Mouse (Mus musculus) urinary bladder, postnatal 36 days (tissue): ENCODE measurements around the gene Tekt5.

ENCODE experiments used
- DNase-seq, 2 experiments: peaks; one replicate each; pipeline ENCODE4 v3.0.0; 2022; ENCODE audit warnings: low spot score in 2 of 2, mixed read lengths in 1 of 2

Tekt5 gene

GRCm38 (mm10) chr16:10336454-10337421 lies 58.6 kb downstream of the Tekt5 start:
- DNase-seq: no peak

GRCm38 (mm10) chr16:10335953-10336352 lies 59.3 kb downstream of the Tekt5 start:
- DNase-seq: no peak

- DNase-seq: no peak
Measured at GRCm38 (mm10) chr16:10332732-10333131, 62.6 kb downstream of the Tekt5 start.

GRCm38 (mm10) chr16:10330586-10331495 lies 64.4 kb downstream of the Tekt5 start:
- DNase-seq: peak; percentile 78 to 81

- no peak for DNase-seq
Measured at GRCm38 (mm10) chr16:10327563-10328333, 67.5 kb downstream of the Tekt5 start.

GRCm38 (mm10) chr16:10319914-10320569 lies 75.2 kb downstream of the Tekt5 start:
- DNase-seq: no peak

GRCm38 (mm10) chr16:10317197-10317544 lies 78.1 kb downstream of the Tekt5 start:
- no peak for DNase-seq

- DNase-seq: no peak
Measured at GRCm38 (mm10) chr16:10316493-10317196, 78.6 kb downstream of the Tekt5 start.

GRCm38 (mm10) chr16:10313646-10314088 lies 81.6 kb downstream of the Tekt5 start, which contains the start of gene Emp2:
Emp2 (minus strand) TSS chr16:10313968.
- DNase-seq: peak; percentile 64 to 71

- no peak for DNase-seq
Measured at GRCm38 (mm10) chr16:10313226-10313625, 82.1 kb downstream of the Tekt5 start.

GRCm38 (mm10) chr16:10311989-10312388 lies 83.3 kb downstream of the Tekt5 start:
- DNase-seq: no peak

- no peak for DNase-seq
Measured at GRCm38 (mm10) chr16:10311086-10311485, 84.2 kb downstream of the Tekt5 start.

- DNase-seq: no peak
Measured at GRCm38 (mm10) chr16:10310507-10310906, 84.8 kb downstream of the Tekt5 start.
